Mouse (Mus musculus): ENCODE results near the gene Tspoap1.

Gene Tspoap1

GRCm38 (mm10) chr11:87760301-87761081 lies at the start of gene Tspoap1:
Gene Tspoap1 (plus strand): TSS chr11:87760541.
- DNase-seq: peak; percentile 84

- no peak for DNase-seq
Measured at GRCm38 (mm10) chr11:87712188-87712587, 48.2 kb upstream of the Tspoap1 start.

GRCm38 (mm10) chr11:87715999-87716398 lies 44.3 kb upstream of the Tspoap1 start:
- DNase-seq: no peak

- no peak for DNase-seq
Measured at GRCm38 (mm10) chr11:87719526-87719925, 40.8 kb upstream of the Tspoap1 start.

- no peak for DNase-seq
Measured at GRCm38 (mm10) chr11:87720324-87720723, 40.0 kb upstream of the Tspoap1 start.

GRCm38 (mm10) chr11:87720839-87721238 lies 39.5 kb upstream of the Tspoap1 start:
- no peak for DNase-seq

GRCm38 (mm10) chr11:87722168-87722567 lies 38.2 kb upstream of the Tspoap1 start:
- DNase-seq: no peak

- no peak for DNase-seq
Measured at GRCm38 (mm10) chr11:87722891-87723290, 37.5 kb upstream of the Tspoap1 start.

- DNase-seq: no peak
Measured at GRCm38 (mm10) chr11:87725515-87725914, 34.8 kb upstream of the Tspoap1 start.

GRCm38 (mm10) chr11:87725964-87726562 lies 34.3 kb upstream of the Tspoap1 start:
- DNase-seq: no peak

GRCm38 (mm10) chr11:87727021-87727420 lies 33.3 kb upstream of the Tspoap1 start:
- DNase-seq: no peak

GRCm38 (mm10) chr11:87727471-87727870 lies 32.9 kb upstream of the Tspoap1 start:
- DNase-seq: no peak

GRCm38 (mm10) chr11:87728850-87729592 lies 31.3 kb upstream of the Tspoap1 start:
- DNase-seq: no peak

- no peak for DNase-seq
Measured at GRCm38 (mm10) chr11:87729593-87730185, 30.7 kb upstream of the Tspoap1 start.

- DNase-seq: no peak
Measured at GRCm38 (mm10) chr11:87730652-87731310, 29.6 kb upstream of the Tspoap1 start.

- no peak for DNase-seq
Measured at GRCm38 (mm10) chr11:87734346-87734745, 26.0 kb upstream of the Tspoap1 start.

GRCm38 (mm10) chr11:87735691-87736090 lies 24.6 kb upstream of the Tspoap1 start:
- DNase-seq: no peak

- DNase-seq: peak; percentile 39
Measured at GRCm38 (mm10) chr11:87736647-87737134, 23.6 kb upstream of the Tspoap1 start.

GRCm38 (mm10) chr11:87737175-87737740 lies 23.1 kb upstream of the Tspoap1 start, which contains the start of gene Supt4a:
Gene Supt4a (plus strand): TSS chr11:87737552.
- DNase-seq: peak; percentile 94

- DNase-seq: no peak
Measured at GRCm38 (mm10) chr11:87743691-87744090, 16.6 kb upstream of the Tspoap1 start.

GRCm38 (mm10) chr11:87744964-87745363 lies 15.4 kb upstream of the Tspoap1 start:
- DNase-seq: no peak

Data from layer of hippocampus, adult 9-11 months (tissue).